Mouse (Mus musculus) intestine, embryonic 16.5 days (tissue): ENCODE data around the gene Gm15217. TPM values are rescaled to one million over a fixed set of nuclear protein-coding genes. Genes with fewer than 3 reads are reported as not detected.

ENCODE experiments used
- ATAC-seq: fragments of 200-750 bp; cut with Nextera tagmentation; 2 replicates; pipeline ENCODE4 v1.8.0; 2017; ENCODE audit warnings: moderate TSS enrichment, moderate library complexity
- H3K27ac ChIP-seq: fragments of 300-500 bp; sonication (generic); 2 replicates; pipeline ENCODE4 v1.5.1; 2014; ENCODE audit warnings: mild to moderate bottlenecking, low read length
- H3K27me3 ChIP-seq: fragments of 300-500 bp; sonication (generic); replicated peaks from 2 replicates; pipeline ENCODE4 v1.6.1; 2014; ENCODE audit warnings: low read length, control low read depth, mixed read lengths; ENCODE audit not compliant: control insufficient read depth, insufficient read depth
- H3K36me3 ChIP-seq: fragments of 300-500 bp; sonication (generic); 2 replicates; pipeline ENCODE4 v1.6.1; 2014; ENCODE audit warnings: low read length, control low read depth; ENCODE audit not compliant: control insufficient read depth, insufficient read depth
- H3K4me1 ChIP-seq: fragments of 300-500 bp; sonication (generic); 2 replicates; pipeline ENCODE4 v1.6.1; 2014; ENCODE audit warnings: low read length, control low read depth, mixed read lengths; ENCODE audit not compliant: control insufficient read depth, insufficient read depth
- H3K4me2 ChIP-seq: fragments of 300-500 bp; sonication (generic); 2 replicates; pipeline ENCODE4 v1.6.1; 2014; ENCODE audit warnings: low read depth, low read length, control low read depth
- H3K4me3 ChIP-seq: fragments of 300-500 bp; sonication (generic); 2 replicates; pipeline ENCODE4 v1.5.1; 2014; ENCODE audit warnings: mild to moderate bottlenecking, low read length
- H3K9ac ChIP-seq: fragments of 300-500 bp; sonication (generic); 2 replicates; pipeline ENCODE4 v1.6.1; 2014; ENCODE audit warnings: low read depth, low read length
- H3K9me3 ChIP-seq: fragments of 300-500 bp; sonication (generic); 2 replicates; pipeline ENCODE4 v1.6.1; 2016; ENCODE audit warnings: low read length, control low read depth; ENCODE audit not compliant: control insufficient read depth
- WGBS: fragments of 180-500 bp; shearing (Covaris S2); extraction: QIAGEN DNeasy Blood & Tissue Kit; methylation state at CpG from one replicate; pipeline ENCODE4 v1.1.7; 2014; 5-methylcytosine and 5-hydroxymethylcytosine counted together
- polyA plus RNA-seq: library from polyadenylated mRNA; unstranded; fragments of >200 nt; fragmentation: Nextera tagmentation; extraction: Ambion mirVana; gene quantifications from 2 replicates; pipeline ENCODE4 v1.2.1, GENCODE M21; 2015

Gm15217 gene
- polyA plus RNA-seq, 1 experiment from 2014 or later: 0.21 TPM

GRCm38 (mm10) chr14:46412497-46413000, 33.3 kb downstream of the Gm15217 start:
- Histone ChIP-seq H3K27ac (no peak overlapping the region), H3K9me3 (peaks cover 4% of the 10 kb centered on the region; the same call in 1 of the 2 replicates), H3K4me1 (no peaks in the 10 kb centered on the region), H3K4me3 (no peak overlapping the region), H3K4me2 (no peak overlapping the region), H3K27me3 (0 out of 2 replicates have a peak, but pooled peaks cover 8% of the 10 kb centered on the region), H3K9ac (no peak overlapping the region), H3K36me3 (no peaks in the 10 kb centered on the region)
- 57% methylated on average over 7 of the region's 7 CpGs for WGBS
- ATAC-seq: no peak

GRCm38 (mm10) chr14:46418371-46419097, 39.3 kb downstream of the Gm15217 start:
- H3K4me1 ChIP-seq: no peaks in the 10 kb centered on the region
- H3K36me3 ChIP-seq: no peaks in the 10 kb centered on the region
- no peak for ATAC-seq
- H3K27me3 ChIP-seq: 0 out of 2 replicates have a peak, but pooled peaks cover 3% of the 10 kb centered on the region
- no peak overlapping the region for H3K27ac ChIP-seq
- WGBS: 81% methylated on average over 15 of the region's 15 CpGs
- no peak overlapping the region for H3K9ac ChIP-seq
- H3K4me2 ChIP-seq: no peak overlapping the region
- H3K9me3 ChIP-seq: peaks cover 4% of the 10 kb centered on the region; the same call in 1 of the 2 replicates
- no peak overlapping the region for H3K4me3 ChIP-seq

GRCm38 (mm10) chr14:46419269-46419668, 40.1 kb downstream of the Gm15217 start:
- 42% methylated on average over 11 of the region's 11 CpGs for WGBS
- no peak overlapping the region for H3K4me2 ChIP-seq
- H3K27ac ChIP-seq: no peak overlapping the region
- no peak overlapping the region for H3K9ac ChIP-seq
- ATAC-seq: no peak
- no peaks in the 10 kb centered on the region for H3K36me3 ChIP-seq
- no peak overlapping the region for H3K4me3 ChIP-seq
- peaks cover 4% of the 10 kb centered on the region; the same call in 1 of the 2 replicates for H3K9me3 ChIP-seq
- H3K27me3 ChIP-seq: 0 out of 2 replicates have a peak, but pooled peaks cover 3% of the 10 kb centered on the region
- H3K4me1 ChIP-seq: no peaks in the 10 kb centered on the region

- no peaks in the 10 kb centered on the region for H3K4me1 ChIP-seq
- WGBS: 72% methylated on average over 3 of the region's 3 CpGs
- no peak overlapping the region for H3K4me2 ChIP-seq
- no peak overlapping the region for H3K27ac ChIP-seq
- H3K9ac ChIP-seq: no peak overlapping the region
- no peak for ATAC-seq
- no peaks in the 10 kb centered on the region for H3K9me3 ChIP-seq
- H3K4me3 ChIP-seq: no peak overlapping the region
- no peaks in the 10 kb centered on the region for H3K27me3 ChIP-seq
- no peaks in the 10 kb centered on the region for H3K36me3 ChIP-seq
These were observed 42.6 kb downstream of the Gm15217 start for GRCm38 (mm10) chr14:46421823-46422222.

- H3K36me3 ChIP-seq: no peaks in the 10 kb centered on the region
- WGBS: 87% methylated on average over 13 of the region's 13 CpGs
- no peaks in the 10 kb centered on the region for H3K9me3 ChIP-seq
- no peak overlapping the region for H3K4me3 ChIP-seq
- no peaks in the 10 kb centered on the region for H3K4me1 ChIP-seq
- H3K27me3 ChIP-seq: no peaks in the 10 kb centered on the region
- no peak for ATAC-seq
- no peak overlapping the region for H3K4me2 ChIP-seq
- H3K9ac ChIP-seq: no peak overlapping the region
- H3K27ac ChIP-seq: no peak overlapping the region
These were observed 48.0 kb downstream of the Gm15217 start for GRCm38 (mm10) chr14:46427251-46427650.

- Histone ChIP-seq H3K4me3 (no peak overlapping the region), H3K27me3 (no peaks in the 10 kb centered on the region), H3K4me2 (no peak overlapping the region), H3K36me3 (no peaks in the 10 kb centered on the region), H3K4me1 (no peaks in the 10 kb centered on the region), H3K9me3 (no peaks in the 10 kb centered on the region), H3K27ac (no peak overlapping the region), H3K9ac (no peak overlapping the region)
- no peak for ATAC-seq
- WGBS: 91% methylated on average over 5 of the region's 5 CpGs
These were observed 51.0 kb downstream of the Gm15217 start for GRCm38 (mm10) chr14:46430231-46430630.

Other genes with a start within 250 kb of the Gm15217 start
- 67.2 and 75.2 TPM in 2 replicates for gene Bmp4, start 11.3 kb downstream of the Gm15217 start, polyA plus RNA-seq